Mouse (Mus musculus): ENCODE results near the gene Tbl1xr1. TPM values are rescaled to one million over a fixed set of nuclear protein-coding genes. Genes with fewer than 3 reads are reported as not detected.

The Tbl1xr1 gene
- total RNA-seq, 2 experiments from 2014 or later, result 129 to 139 TPM

GRCm38 (mm10) chr3:22075517-22075886, 950 bp upstream of the Tbl1xr1 start:
- intact Hi-C loops (cut with DNase I), result loop anchor here (5.0 to 10.0 kb wide), 4 partner anchors 117 to 513 kb away; no protein-coding TSS in a partner anchor
- no peak for DNase-seq (ENCODE audit: extremely low spot score in 1 of 2, low spot score in 2 of 2)
- no peak for TF ChIP-seq CTCF (IDR thresholded peaks at IDR 0.05)
- peak overlapping the region; percentile 94 for H3K4me3 ChIP-seq
- peak overlapping the region; percentile 97 for H3K27ac ChIP-seq

GRCm38 (mm10) chr3:22075887-22076560, 428 bp upstream of the Tbl1xr1 start:
- intact Hi-C loops (cut with DNase I), result loop anchor here (1.0 to 10.0 kb wide), 10 partner anchors 67 to 1421 kb away; no protein-coding TSS in a partner anchor
- TF ChIP-seq CTCF (IDR thresholded peaks at IDR 0.05), result no peak
- Histone ChIP-seq H3K4me3 (peak overlapping the region; percentile 94), H3K27ac (peak overlapping the region; percentile 97)
- peak; percentile 85 to 88 for DNase-seq (ENCODE audit: extremely low spot score in 1 of 2, low spot score in 2 of 2)

GRCm38 (mm10) chr3:22076936-22077656, 644 bp downstream of the Tbl1xr1 start:
- Histone ChIP-seq H3K27ac (peak overlapping the region; percentile 96), H3K4me3 (peak overlapping the region; percentile 94)
- TF ChIP-seq CTCF (IDR thresholded peaks at IDR 0.05), result no peak
- peak in 1 of 2 experiments; percentile 29 for DNase-seq (ENCODE audit: extremely low spot score in 1 of 2, low spot score in 2 of 2)
- intact Hi-C loops (cut with DNase I), result loop anchor here (1.0 to 10.0 kb wide), 10 partner anchors 66 to 1422 kb away; no protein-coding TSS in a partner anchor

GRCm38 (mm10) chr3:22077657-22078475, 1.4 kb downstream of the Tbl1xr1 start:
- H3K4me3 ChIP-seq, result peak overlapping the region; percentile 94
- no peak for DNase-seq (ENCODE audit: extremely low spot score in 1 of 2, low spot score in 2 of 2)
- intact Hi-C loops (cut with DNase I), result loop anchor here (2.0 to 10.0 kb wide), 7 partner anchors 93 to 593 kb away; no protein-coding TSS in a partner anchor
- no peak for TF ChIP-seq CTCF (IDR thresholded peaks at IDR 0.05)
- peak overlapping the region; percentile 96 for H3K27ac ChIP-seq

GRCm38 (mm10) chr3:22078529-22078928, 2.1 kb downstream of the Tbl1xr1 start:
- intact Hi-C loops (cut with DNase I), result loop anchor here (5.0 to 10.0 kb wide), 4 partner anchors 114 to 516 kb away; no protein-coding TSS in a partner anchor
- H3K27ac ChIP-seq, result peak overlapping the region; percentile 96; the same call in 1 of the 2 replicates
- no peak for TF ChIP-seq CTCF (IDR thresholded peaks at IDR 0.05)
- peak overlapping the region; percentile 94 for H3K4me3 ChIP-seq
- no peak for DNase-seq (ENCODE audit: extremely low spot score in 1 of 2, low spot score in 2 of 2)

- DNase-seq (ENCODE audit: extremely low spot score in 1 of 2, low spot score in 2 of 2), result no peak
- no peak for TF ChIP-seq CTCF (IDR thresholded peaks at IDR 0.05)
- no peak overlapping the region for H3K27ac ChIP-seq
- H3K4me3 ChIP-seq, result no peak overlapping the region
- intact Hi-C loops (cut with DNase I), result no loop called here
Measured at GRCm38 (mm10) chr3:22081869-22082268, 5.4 kb downstream of the Tbl1xr1 start.

GRCm38 (mm10) chr3:22082823-22083222, 6.4 kb downstream of the Tbl1xr1 start:
- TF ChIP-seq CTCF (IDR thresholded peaks at IDR 0.05), result no peak
- Histone ChIP-seq H3K4me3 (no peak overlapping the region), H3K27ac (no peak overlapping the region)
- intact Hi-C loops (cut with DNase I), result no loop called here
- no peak for DNase-seq (ENCODE audit: extremely low spot score in 1 of 2, low spot score in 2 of 2)

- intact Hi-C loops (cut with DNase I), result no loop called here
- H3K4me3 ChIP-seq, result no peak overlapping the region
- TF ChIP-seq CTCF (IDR thresholded peaks at IDR 0.05), result no peak
- DNase-seq (ENCODE audit: extremely low spot score in 1 of 2, low spot score in 2 of 2), result no peak
- no peak overlapping the region for H3K27ac ChIP-seq
Measured at GRCm38 (mm10) chr3:22084222-22084996, 8.0 kb downstream of the Tbl1xr1 start.

- H3K27ac ChIP-seq, result no peak overlapping the region
- DNase-seq (ENCODE audit: extremely low spot score in 1 of 2, low spot score in 2 of 2), result no peak
Measured at GRCm38 (mm10) chr3:22089825-22090224, 13.4 kb downstream of the Tbl1xr1 start.

GRCm38 (mm10) chr3:22090431-22091265, 14.2 kb downstream of the Tbl1xr1 start:
- no peak overlapping the region for H3K27ac ChIP-seq
- H3K4me3 ChIP-seq, result no peak overlapping the region
- DNase-seq (ENCODE audit: extremely low spot score in 1 of 2, low spot score in 2 of 2), result no peak
- intact Hi-C loops (cut with DNase I), result no loop called here
- no peak for TF ChIP-seq CTCF (IDR thresholded peaks at IDR 0.05)

More at GRCm38 (mm10) chr3:22089825-22090224, 13.4 kb downstream of the Tbl1xr1 start:
- intact Hi-C loops (cut with DNase I), result no loop called here
- TF ChIP-seq CTCF (IDR thresholded peaks at IDR 0.05), result no peak
- H3K4me3 ChIP-seq, result no peak overlapping the region

Measured in left cerebral cortex, adult 2 months (tissue).